Comparison of ENCODE assay signal across 26 mouse cellular contexts in genomic region chr5:84687534-84687933, GRCm38 (mm10).
"Had no signal": no experiment of that assay in that cellular context is flagged by ENCODE, and none has a peak within 500 bp of the region (broad histone marks: within the 10 kb centered on the region; RNA-seq: fewer than 3 reads in every experiment).

No protein-coding gene starts in this region.

- H3K4me3 ChIP-seq: gastrocnemius, adult 2 months; heart, embryonic 10.5 days; heart, embryonic 12.5 days; hindbrain, embryonic 10.5 days; hindbrain, embryonic 12.5 days; intestine, embryonic 15.5 days; kidney, embryonic 15.5 days; limb, embryonic 13.5 days; limb, embryonic 15.5 days; liver, embryonic 12.5 days had no signal

- H3K27me3 ChIP-seq: heart, embryonic 12.5 days; hindbrain, embryonic 12.5 days; intestine, embryonic 15.5 days; kidney, embryonic 15.5 days; limb, embryonic 13.5 days; limb, embryonic 15.5 days; liver, embryonic 12.5 days had no signal

- H3K9me3 ChIP-seq: heart, embryonic 10.5 days; heart, embryonic 12.5 days; hindbrain, embryonic 10.5 days; hindbrain, embryonic 12.5 days; intestine, embryonic 15.5 days; kidney, embryonic 15.5 days; limb, embryonic 13.5 days; limb, embryonic 15.5 days; liver, embryonic 12.5 days had no signal

- H3K36me3 ChIP-seq: heart, embryonic 10.5 days; heart, embryonic 12.5 days; hindbrain, embryonic 10.5 days; hindbrain, embryonic 12.5 days; intestine, embryonic 15.5 days; kidney, embryonic 15.5 days; limb, embryonic 13.5 days; limb, embryonic 15.5 days; liver, embryonic 12.5 days had no signal

- H3K27ac ChIP-seq: gastrocnemius, adult 2 months; heart, embryonic 10.5 days; hindbrain, embryonic 10.5 days; hindbrain, embryonic 12.5 days; hindbrain, embryonic 14.5 days; intestine, embryonic 15.5 days; kidney, embryonic 15.5 days; kidney, postnatal 0 days; limb, embryonic 13.5 days; limb, embryonic 15.5 days; liver, embryonic 12.5 days; liver, embryonic 14.5 days had no signal

- H3K4me1 ChIP-seq: heart, embryonic 10.5 days; heart, embryonic 12.5 days; hindbrain, embryonic 10.5 days; hindbrain, embryonic 12.5 days; intestine, embryonic 15.5 days; kidney, embryonic 15.5 days; limb, embryonic 13.5 days; limb, embryonic 15.5 days; liver, embryonic 12.5 days had no signal

- DNase-seq: gastrocnemius, adult 2 months; gastrocnemius, postnatal 10 days; gastrocnemius, postnatal 25 days; heart, adult 18-20 months; heart, postnatal 10 days; heart, postnatal 4 days; kidney, adult 11 months; kidney, adult 2 months; kidney, adult 9 months; kidney, postnatal 14 days; kidney, postnatal 36 days; layer of hippocampus, adult 9-11 months; layer of hippocampus, postnatal 36 days; left cerebral cortex, postnatal 4 days had no signal
